Mouse (Mus musculus): ENCODE results near the gene B3gat1.

GRCm38 (mm10) chr9:26762477-26762876 is 28.9 kb downstream of the B3gat1 start:
- TF ChIP-seq CTCF (IDR thresholded peaks at IDR 0.05; ENCODE audit: low read depth) (no peak), EP300 (IDR thresholded peaks at IDR 0.05; ENCODE audit: low read depth) (no peak)

Measured in liver, embryonic 14.5 days (tissue).